Mouse (Mus musculus) thymus, postnatal 25 days (tissue): ENCODE measurements around the gene Atad3a.

Experiments used
- DNase-seq: peaks from one replicate; pipeline ENCODE4 v3.0.0; 2022

Atad3a gene

DNA sequence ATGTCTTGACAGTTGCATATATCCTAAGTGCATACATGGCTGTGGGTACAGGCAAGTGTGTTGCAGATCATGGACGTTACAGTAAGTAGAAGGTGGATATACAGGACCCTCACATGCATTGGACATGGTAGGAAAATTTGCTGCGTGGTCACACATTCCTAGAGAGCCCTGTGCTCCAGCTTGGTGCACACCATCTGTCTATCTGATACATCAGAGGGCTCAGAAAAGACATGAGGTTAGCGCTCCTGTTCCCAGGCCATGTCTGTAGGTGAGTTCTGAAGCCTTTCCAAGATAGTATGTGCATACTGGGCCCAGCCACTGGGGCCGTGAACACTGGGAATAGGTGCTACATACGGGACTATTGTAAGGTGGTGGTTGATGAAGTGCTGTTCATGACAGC lies 24.5 kb downstream of the Atad3a start:
- no peak for DNase-seq

DNA sequence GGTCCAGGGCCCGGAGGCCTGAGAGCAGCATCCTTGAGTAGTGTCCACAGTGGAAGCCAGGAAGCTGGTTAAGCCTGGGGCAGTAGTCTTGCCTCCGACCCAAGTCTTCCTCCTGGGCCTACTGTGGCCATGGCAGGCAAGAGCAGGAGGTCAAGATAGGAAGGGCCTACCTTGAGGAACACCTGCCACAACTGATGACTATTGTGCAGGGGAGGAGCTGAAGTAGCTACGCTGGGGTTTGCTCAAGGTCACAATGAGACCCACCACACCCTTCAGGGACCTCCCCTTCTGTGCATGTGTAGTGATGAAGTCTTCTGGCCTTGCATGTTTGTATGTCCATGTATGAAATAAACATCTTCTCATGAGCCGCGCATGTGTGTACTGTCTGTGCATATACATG lies 25.1 kb downstream of the Atad3a start:
- DNase-seq, result no peak

DNA sequence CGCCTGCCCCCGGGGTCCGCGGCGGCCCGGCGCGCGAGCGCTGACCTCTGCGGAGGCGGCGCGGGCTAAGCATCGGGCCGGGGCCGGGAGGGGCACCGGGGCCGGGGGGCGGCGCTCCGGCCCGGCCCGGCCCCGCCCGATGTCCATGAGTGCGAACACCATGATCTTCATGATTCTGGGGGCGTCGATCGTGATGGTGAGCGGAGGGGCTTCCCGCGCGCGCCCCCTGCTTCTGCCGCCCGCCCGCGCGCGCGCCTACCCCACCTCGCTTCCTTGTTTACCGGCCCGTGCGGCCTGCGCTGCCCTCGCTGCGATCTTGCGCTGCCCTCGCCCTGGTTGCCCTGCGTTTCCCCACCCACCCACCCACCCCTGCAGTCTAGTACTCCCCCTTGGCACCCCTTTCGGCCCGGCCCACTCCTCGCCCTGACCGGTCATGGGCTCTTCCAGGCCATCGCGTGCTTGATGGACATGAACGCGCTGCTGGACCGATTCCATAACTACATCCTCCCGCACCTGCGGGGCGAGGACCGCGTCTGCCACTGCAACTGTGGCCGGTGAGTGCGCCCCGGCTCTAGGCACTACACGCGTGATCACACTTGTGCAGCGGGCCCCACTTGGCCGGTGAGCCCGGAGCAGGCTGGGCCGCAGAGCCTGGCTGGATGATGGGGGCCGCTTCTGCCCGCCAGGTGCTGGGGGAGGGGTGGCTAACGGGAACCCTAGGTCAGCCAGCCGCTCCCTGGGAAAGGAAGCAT lies 25.8 kb downstream of the Atad3a start:
- DNase-seq, result peak; percentile 60

DNA sequence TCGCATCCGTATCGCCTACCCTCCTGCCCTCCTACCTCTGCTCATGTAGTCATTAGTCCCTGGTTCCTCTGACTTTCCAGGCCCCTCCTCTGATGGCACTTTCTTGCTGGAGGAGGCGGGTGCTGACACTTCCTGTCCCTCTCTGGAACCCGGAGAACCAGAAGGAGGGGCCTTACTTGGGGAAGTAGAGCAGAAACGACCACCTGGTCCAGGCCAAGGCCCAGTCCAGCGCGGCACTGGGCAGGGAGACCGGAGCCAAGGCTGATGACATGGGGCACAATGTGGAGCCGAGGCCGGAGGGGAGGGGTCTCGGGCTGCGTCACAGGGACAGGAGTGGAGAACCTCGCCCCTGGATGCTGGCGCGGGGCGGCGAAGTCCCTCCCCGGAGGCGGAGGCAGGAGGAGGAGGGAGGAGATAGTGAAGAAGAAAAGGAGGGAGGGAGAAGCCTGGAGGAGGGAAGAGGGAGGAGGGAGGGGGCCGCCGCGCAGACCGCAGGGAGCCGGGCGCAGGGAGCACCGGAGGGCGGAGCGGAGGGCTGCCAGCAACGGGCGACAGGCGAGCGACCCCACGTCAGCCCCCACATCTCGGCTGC lies 26.4 kb downstream of the Atad3a start, which contains the start of gene Tmem240:
TSS of gene Tmem240 (plus strand) at position 451 of the 592 bp plus-strand sequence.
- DNase-seq, result peak; percentile 86

DNA sequence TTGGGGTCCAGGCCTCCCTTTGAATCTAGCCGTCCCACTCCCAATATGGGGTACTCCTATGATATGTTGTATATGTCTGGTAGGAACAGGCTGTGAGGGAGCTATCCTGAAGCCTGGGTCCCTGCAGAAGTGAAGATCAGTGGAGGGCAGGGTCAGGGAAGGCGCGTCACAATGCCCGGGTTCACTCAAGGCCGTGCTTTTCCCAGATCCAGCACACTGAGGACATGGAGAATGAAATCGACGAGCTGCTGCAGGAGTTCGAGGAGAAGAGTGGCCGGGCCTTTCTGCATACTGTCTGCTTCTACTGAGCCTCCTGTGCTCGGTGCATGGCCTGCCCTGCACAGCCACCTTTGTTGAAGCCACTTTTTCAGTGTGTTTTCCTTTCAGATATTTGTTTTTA lies 27.6 kb downstream of the Atad3a start:
- DNase-seq, result no peak

DNA sequence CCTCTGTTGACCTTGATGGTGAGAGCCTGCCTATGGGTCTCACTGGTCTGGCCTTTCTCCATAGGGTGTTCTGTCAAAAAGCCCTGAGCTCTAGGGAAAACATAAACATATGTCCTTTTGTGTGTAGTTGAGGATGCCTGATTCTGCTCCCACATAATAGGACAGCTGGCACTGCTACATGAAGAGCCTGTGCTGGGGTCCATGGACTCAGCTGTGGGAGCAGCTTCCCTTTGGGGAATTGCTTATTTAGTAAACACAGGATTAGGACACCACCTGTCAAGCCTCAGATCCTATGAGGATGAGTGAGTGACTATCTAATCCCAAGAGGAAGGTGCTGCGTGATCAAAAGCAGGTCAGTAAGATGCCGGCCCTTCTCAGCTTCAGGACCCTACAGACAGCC lies 32.9 kb downstream of the Atad3a start:
- DNase-seq, result no peak

DNA sequence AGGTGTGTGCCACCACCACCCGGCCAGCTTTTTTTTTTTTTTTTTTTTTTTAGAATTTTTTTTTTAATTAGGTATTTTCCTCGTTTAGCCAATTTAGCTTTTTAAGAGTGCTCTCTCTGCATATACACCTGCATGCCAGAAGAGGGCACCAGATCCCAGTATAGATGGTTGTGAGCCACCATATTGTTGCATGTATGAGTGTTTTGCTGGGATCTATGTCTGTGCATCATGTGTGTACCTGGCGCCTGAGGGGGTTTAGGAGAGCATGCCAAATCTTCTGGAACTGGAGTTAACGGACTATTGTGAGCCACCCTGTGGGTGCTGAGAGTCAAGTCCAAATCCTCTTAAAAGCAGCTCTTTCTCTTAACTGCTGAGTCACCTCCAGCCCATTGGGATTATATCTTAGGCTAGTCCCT lies 39.2 kb downstream of the Atad3a start:
- peak; percentile 22 for DNase-seq

DNA sequence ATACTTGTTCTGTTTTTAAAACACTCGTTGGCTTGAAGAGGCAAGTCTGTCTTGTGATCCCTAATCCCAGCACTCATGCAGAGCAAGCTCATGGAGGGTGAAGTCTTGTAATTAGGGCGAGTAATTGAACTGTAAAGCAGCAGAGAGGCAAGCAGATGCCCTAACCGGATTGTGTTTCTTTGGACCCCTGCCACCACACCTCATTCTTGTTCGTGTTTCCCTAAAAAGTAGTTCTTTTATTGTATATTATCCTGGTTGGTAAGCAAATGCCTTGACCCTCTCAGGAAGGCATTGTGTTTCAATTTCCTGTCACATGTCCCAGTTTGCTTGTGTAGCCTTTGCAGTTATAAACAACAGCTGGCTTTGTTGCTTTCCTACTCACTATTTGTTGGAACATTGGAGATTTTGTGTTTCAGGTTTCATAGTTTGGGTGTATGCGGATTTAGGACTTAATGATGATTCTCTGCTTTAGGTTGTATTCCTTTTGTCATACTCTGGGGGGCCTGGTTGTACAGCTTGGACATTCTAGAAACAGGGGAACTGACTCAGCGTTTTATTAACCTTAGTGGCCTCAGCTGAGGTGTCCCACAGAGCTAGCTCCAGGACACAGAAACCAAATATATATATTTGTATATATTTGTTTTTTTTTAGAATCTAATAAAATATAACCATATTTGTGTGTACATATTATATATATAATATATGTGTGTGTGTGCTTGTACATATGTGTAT lies 50.2 kb downstream of the Atad3a start:
- DNase-seq, result no peak

DNA sequence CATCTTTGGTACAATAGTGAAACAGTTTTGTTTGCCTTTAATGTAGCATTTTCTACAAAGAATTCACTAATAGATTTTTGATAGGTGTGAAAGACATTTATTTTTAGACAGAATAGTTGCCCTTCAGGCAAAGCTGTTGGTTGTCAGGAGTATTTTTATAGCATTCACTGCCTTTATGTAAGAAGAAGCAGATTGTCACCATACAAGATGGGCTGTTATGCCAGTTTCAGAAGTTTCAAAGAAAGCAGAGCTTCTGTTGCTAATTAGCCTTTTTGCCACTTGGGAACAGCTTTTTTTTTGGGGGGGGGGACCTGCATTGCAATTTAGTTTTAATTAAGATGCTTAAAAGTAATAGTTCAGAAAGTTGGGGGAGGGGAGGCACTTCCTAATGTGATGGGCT lies 51.9 kb downstream of the Atad3a start:
- no peak for DNase-seq

DNA sequence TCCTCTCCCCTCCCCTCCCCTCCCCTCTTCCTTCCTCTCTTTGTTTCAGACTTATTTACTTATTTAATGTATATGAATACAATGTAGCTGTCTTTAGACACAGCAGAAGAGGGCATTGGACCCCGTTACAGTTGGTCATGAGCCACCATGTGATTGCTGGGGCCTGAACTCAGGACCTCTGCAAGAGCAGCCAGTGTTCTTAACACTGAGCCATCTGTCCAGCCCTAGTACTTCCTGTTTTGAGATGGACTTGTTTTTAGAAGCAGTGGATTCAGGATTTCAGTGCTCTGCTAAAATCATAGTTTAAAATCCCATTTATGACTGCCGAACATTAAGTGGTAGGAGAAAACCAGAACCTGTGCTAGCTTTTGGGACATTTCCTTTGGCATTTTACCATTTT lies 52.3 kb downstream of the Atad3a start:
- no peak for DNase-seq

DNA sequence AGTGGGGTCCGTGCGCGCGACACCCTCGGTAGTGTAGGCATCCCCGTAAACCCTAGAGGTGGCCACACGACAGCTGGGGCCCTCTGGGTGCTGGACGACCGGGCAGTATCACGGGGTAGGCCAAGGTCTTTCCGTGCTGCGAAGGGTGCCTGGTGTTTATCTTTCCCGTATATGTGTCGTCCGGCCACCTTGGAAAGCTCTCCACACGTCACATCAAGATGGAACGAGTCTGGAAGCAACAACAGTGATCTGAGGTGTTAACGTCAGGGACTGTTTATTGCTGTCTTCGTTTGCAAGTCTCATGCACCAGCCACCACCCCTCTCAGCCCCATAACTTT lies 55.3 kb downstream of the Atad3a start:
- no peak for DNase-seq

DNA sequence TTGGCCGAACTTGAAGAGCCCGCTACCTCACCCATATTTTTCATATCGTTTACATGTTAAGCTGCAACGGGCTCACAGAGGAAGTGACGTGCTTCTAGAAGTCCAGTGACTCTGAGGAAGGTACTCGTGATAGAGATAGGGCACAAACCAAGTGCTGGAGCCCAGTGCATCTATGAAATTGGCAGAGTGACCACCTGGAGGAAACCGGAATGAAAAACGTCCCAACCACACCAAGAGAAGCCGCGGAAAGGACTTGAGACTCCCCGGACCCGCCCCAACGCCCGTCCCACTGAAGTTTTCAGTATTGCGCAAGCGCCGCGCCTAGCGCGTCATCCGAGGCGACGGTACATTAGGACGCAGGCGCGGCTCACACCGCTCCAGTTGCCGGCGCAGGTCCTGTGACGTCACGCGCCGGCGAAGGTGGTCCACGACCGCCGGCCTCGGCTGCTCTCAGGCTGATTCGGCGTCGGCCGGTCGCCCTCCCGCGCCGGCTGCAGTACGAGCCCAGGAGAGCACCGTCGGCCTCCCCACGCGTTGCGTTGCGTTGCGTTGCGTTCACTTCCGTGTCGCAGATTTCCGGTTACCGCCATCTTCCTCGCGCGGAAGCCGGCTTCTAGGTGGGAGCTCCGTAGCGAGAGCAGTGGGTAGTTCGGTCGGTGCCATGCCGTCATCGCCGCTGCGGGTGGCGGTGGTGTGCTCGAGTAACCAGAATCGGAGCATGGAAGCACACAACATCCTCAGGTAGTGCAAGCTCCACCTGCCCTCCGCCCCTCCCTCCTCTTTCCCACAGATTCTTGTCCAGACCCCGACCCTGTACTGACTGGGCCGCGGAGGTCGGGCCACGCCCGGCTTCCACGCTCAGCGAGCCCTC lies 55.9 kb downstream of the Atad3a start, which contains the start of gene Ssu72:
TSS of gene Ssu72 (plus strand) at position 80 of the 871 bp plus-strand sequence.
- peak; percentile 93 for DNase-seq

DNA sequence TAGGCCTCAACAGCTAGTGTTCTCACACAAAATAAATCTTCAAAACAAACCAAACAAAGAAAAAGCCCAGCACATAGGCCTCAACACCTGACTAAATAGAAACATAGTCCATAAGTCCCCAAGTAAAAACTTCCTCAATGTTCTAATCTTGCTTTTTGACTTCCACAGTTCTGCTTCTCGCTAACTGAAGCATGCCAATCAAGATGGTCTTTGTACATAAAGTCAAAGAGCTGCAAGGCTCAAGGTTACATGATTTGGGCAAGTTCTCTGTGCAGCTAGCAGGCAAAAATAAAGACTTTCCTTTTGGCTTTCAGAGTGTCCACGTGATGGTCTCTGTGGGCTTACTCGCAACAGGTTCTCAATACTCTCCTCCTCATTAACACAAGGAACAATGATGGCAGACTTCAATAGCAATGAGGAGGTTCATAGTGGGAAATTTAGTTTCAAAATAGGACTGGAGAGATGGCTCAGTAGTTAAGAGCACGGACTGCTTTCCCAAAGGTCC lies 57.4 kb downstream of the Atad3a start:
- DNase-seq, result no peak

DNA sequence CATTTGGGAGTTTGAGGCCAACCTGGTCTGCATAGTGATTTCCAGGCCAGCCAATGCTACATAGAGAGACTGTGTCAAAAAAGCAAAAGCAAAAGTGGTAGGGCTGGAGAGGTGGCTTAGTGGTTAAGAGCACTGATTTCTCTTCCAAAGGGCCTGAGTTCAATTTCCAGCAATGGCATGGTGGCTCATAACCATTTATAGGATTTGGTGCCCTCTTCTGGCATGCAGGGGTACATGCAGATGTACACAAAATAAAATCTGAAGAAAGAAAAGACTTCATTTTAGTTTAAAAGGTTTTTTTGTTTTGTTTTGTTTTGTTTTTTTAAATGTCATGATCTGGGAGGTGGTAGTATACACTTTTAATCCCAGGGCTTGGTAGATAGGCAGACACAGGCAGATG lies 60.5 kb downstream of the Atad3a start:
- DNase-seq, result no peak

DNA sequence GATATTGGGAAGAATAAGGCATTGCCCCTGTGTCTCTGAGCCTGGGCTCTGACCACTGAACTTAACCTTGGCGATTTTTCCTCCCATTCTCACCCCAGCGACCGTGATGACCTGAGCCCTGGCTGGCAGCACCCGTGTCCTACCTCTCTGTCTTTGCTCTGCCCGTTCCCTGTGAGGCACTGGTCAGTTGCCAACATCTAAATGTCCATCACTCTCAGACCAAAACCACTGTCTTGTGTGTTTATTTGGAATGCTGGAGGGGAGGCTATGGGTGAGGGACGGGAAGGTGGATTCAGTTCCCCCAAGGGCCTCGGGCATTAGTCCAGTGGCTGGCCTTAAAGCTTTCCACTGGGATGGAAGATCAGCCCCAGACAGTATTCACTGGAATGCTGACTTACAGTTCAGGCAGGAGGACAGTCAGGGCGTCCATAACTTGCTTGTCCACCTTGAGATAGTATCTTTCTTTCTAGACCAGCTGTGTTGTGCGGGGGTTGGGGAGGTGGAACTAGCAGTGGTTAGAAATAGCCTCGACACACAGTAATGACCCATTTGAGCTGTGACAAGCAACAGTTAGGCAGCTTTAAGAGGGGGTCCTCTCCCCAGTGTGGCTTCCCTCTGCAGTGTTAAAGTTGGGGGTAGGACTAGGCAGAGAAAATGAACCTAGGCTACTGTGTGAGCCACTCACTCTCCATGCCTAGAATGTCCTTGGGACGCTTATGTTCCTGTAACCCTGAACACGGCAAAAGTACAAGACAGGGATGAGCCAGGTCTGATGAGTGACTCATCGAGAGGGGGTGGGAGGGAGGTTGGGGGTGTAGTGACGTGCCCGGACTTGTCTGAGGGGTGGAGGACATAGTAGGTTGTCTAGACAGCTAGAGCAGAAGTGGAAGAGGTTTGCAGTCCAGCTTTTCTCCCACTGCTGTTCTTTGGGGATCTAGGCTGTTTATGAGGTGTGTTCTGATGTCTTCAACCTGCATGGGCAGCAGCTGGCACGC lies 64.3 kb downstream of the Atad3a start:
- no peak for DNase-seq

DNA sequence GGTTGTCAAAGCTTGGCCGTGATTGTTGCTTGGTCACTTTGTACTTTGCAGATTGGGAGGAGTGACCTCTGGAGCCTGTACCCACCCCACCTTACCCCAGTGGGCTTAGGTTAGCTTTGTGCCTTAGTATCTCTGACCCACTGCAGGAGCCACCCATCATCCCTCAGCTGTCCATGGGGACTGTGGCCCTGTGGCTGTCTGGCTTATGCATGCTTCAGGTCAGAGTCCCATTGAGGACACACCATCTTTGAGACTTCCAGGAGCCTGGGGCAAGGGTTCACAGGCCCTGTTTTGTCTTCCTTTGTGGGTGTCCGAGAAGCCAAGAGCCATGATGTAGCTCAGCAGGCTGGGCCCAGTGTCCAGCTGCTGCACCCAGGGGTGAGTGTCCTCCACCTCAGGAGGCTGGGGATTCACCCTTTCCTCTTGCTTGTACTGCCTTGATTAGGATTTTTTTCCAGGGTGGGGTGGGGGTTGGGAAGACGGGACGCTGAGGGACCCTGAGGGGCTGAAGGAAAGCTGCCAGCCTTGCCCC lies 65.3 kb downstream of the Atad3a start:
- DNase-seq, result no peak

DNA sequence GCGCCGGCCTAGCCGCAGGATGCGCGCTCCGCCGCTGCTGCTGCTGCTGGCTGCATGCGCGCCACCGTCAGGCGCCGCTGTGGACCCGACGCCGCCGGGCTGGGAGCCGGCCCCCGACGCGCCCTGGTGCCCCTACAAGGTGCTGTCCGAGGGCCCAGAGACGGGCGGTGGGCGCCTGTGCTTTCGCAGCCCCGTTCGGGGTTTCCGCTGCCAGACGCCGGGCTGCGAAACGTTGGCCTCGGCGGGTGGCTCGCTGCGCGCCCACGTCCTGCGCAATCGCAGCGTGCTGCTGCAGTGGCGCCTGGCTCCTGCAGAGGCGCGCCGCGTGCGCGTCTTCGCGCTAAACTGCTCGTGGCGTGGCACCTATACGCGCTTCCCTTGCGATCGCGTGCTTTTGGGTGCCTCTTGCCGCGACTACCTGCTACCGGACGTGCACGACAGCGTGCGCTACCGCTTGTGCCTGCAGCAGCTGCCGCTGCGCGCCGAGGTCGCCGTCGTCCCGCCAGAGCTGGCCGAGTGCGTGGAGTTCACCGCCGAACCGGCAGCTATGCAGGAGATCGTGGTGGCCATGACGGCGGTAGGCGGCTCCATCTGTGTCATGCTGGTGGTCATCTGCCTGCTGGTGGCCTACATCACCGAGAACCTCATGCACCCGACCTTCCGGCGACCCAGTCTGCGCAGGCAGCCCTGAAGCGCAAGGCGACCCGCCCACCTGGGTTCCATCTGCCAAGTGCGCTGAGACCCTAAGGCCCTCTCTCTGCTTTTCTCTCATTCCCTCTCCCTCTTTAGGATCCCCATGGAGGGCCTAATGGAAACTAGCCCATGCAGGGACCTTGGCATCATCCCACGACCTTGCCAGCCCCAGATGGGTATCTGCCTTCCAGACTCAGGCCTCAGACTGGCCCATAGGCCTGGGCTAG lies 66.2 kb downstream of the Atad3a start:
- DNase-seq, result peak; percentile 82

DNA sequence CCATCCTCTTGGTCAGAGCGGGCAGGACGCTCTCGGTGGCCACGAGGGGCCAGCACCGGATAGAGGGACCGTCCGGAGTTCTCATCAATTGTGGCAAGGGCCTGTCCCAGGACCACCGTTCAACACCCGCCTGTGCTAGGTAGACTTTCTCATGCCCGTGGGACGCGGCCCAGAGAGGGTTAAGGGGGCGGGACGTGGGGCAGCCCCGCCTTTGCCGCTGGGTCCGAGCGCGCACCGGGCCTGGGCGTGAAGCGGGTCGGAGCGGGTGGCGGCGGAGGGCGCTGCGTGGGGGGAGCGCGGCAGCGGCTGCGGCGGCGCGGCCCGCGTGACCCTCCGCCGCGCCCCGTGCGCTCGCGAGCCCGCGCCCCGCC lies 66.8 kb downstream of the Atad3a start, which contains the start of gene Fndc10:
TSS of gene Fndc10 (plus strand) at position 232 of the 371 bp plus-strand sequence.
- peak; percentile 69 for DNase-seq

DNA sequence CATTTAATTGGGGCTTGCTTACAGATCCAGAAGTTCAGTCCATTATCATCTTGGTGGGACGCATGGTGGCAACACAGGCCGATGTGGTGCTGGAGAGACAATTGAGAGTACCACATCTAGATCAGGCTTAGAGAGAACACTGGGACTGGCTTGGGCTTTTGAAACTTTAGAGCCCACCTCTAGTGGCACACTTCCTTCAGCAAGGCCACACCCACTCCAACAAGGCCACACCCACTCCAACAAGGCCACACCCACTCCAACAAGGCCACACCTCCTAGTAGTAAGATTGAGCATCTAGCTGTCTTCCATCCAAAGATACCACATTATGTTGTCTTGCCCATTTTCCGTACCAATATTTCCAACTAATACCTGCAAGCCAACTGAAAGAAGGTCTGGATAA lies 68.5 kb downstream of the Atad3a start:
- no peak for DNase-seq
